Mouse (Mus musculus) C2C12 (cell line): ENCODE results near the gene Tmprss6. TPM values are rescaled to one million over a fixed set of nuclear protein-coding genes. Genes with fewer than 3 reads are reported as not detected.

ENCODE experiments used
- H3K27me3 ChIP-seq: one replicate; pipeline ENCODE4 v1.6.1; 2011; ENCODE audit not compliant: control insufficient read depth, insufficient read depth, insufficient read length
- H3K36me3 ChIP-seq: one replicate; pipeline ENCODE4 v1.6.1; 2011; ENCODE audit not compliant: control insufficient read depth, insufficient read depth
- H3K4me3 ChIP-seq: one replicate; pipeline ENCODE4 v1.5.1; 2011; ENCODE audit warnings: mild to moderate bottlenecking, control low read depth; ENCODE audit not compliant: poor library complexity, insufficient read depth, severe bottlenecking
- H3K79me2 ChIP-seq: one replicate; pipeline ENCODE4 v1.6.1; 2011; ENCODE audit not compliant: control insufficient read depth, insufficient read depth
- H3K79me3 ChIP-seq: one replicate; pipeline ENCODE4 v1.6.1; 2011; ENCODE audit warnings: low read depth, control low read depth
- H3ac ChIP-seq: one replicate; pipeline ENCODE3; 2011; ENCODE audit warnings: low read depth; ENCODE audit not compliant: control insufficient read depth, insufficient read length
- CEBPB ChIP-seq: IDR thresholded peaks from one replicate; pipeline ENCODE4 v1.6.1; 2011; ENCODE audit warnings: low read depth, mild to moderate bottlenecking, control low read depth, moderate library complexity
- CTCF ChIP-seq: IDR thresholded peaks from one replicate; pipeline ENCODE4 v1.5.1; 2011; ENCODE audit not compliant: control insufficient read depth, insufficient read depth, insufficient read length
- FOSL1 ChIP-seq: IDR thresholded peaks from one replicate; pipeline ENCODE4 v1.8.0; 2011; ENCODE audit warnings: mild to moderate bottlenecking, low read length; ENCODE audit not compliant: poor library complexity, insufficient read depth, severe bottlenecking
- MAX ChIP-seq: IDR thresholded peaks from one replicate; pipeline ENCODE4 v1.6.1; 2011; ENCODE audit warnings: mild to moderate bottlenecking, control low read depth
- MYOD1 ChIP-seq: IDR thresholded peaks from one replicate; pipeline ENCODE4 v1.6.1; 2011; ENCODE audit warnings: low read depth; ENCODE audit not compliant: control insufficient read depth, insufficient read length
- MYOG ChIP-seq: IDR thresholded peaks from one replicate; pipeline ENCODE4 v1.6.1; 2011; ENCODE audit not compliant: control insufficient read depth, insufficient read length; ENCODE audit errors: extremely low read depth
- USF1 ChIP-seq: IDR thresholded peaks from one replicate; pipeline ENCODE4 v1.6.1; 2011; ENCODE audit warnings: low read depth, mild to moderate bottlenecking, control low read depth, moderate library complexity
- polyA plus RNA-seq: library from polyadenylated mRNA; unstranded; fragments of >200 nt; fragmentation: generic; extraction: Trizol; gene quantifications from one replicate; pipeline ENCODE4 v1.2.1, GENCODE M21; 2012; ENCODE audit warnings: missing spikeins

Tmprss6 gene
- polyA plus RNA-seq, 1 experiment: 0.06 TPM

DNA sequence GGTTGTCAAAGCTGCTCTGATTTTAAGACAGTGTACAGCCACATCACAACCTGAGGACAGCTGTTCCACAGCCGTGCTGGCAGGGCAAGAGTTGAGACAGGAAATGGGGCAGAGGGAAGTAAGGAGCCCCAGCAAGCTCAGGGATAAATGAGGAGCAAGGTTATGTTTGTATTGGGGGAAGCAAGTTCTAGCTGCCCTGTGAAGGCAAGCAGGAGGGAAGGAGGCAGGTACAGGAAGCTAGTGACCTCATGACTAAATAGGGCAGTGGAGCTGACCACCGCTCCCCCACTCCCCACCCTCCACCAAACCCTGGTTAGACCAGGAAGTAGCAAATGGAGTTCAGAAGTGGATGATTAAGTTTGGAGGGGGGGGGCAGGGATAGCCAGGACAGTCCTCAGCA is 12.6 kb upstream of the Tmprss6 start:
- TF ChIP-seq CEBPB (no peak), USF1 (no peak), MYOG (no peak), CTCF (no peak), MYOD1 (no peak), FOSL1 (no peak), MAX (no peak)

DNA sequence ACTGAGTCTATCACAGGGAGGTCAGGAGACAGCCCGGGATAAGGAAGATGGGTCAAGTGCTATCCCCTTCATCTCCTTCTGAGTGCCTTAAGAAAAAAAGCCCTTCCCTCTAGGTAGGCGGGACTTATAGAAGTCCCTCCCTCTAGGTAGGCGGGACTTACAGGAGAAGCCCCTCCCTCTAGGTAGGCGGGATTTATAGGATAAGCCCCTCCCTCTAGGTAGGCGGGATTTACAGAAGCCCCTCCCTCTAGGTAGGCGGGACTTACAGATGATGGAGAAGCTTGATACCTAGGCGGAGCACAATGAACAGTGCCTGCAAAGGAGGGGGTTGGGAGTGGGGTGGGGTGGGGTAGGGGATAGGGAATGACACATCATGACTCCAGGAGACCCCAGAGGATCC is 11.7 kb upstream of the Tmprss6 start:
- TF ChIP-seq MYOG (no peak), USF1 (no peak)
- Histone ChIP-seq H3K27me3 (peaks cover 24% of the 10 kb centered on the region), H3ac (no peak overlapping the region), H3K36me3 (no peaks in the 10 kb centered on the region), H3K4me3 (no peak overlapping the region), H3K79me3 (no peaks in the 10 kb centered on the region), H3K79me2 (no peaks in the 10 kb centered on the region)

More for the DNA sequence above, 12.6 kb upstream of the Tmprss6 start:
- Histone ChIP-seq H3K27me3 (peaks cover 25% of the 10 kb centered on the region), H3K4me3 (no peak overlapping the region), H3K79me3 (no peaks in the 10 kb centered on the region), H3K79me2 (no peaks in the 10 kb centered on the region), H3ac (no peak overlapping the region), H3K36me3 (no peaks in the 10 kb centered on the region)

DNA sequence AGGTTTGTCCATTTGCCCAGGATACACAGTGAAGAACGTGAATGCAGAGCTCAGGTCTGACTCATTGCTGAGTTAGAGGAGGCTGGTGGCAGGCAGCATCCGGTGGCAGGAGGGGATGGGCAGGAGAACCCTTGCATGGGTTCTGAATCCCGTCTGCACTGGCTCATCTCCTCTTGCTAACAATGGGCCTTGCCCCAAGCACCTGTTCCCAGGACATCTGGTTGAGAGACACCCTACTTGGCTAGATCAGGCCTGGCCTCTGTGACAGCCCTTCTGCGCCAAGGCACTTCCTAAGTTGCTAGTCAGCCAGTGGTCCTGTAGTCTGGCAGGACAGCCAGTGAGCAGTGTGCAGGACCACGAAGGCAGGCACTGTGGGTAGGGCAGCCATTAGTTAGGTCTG is 11.0 kb upstream of the Tmprss6 start:
- TF ChIP-seq MYOD1: peak; percentile 93
- no peak for TF ChIP-seq MAX
- peaks cover 23% of the 10 kb centered on the region for H3K27me3 ChIP-seq
- H3K79me2 ChIP-seq: no peaks in the 10 kb centered on the region
- H3K4me3 ChIP-seq: no peak overlapping the region
- H3ac ChIP-seq: peak overlapping the region; percentile 4
- H3K79me3 ChIP-seq: no peaks in the 10 kb centered on the region
- no peaks in the 10 kb centered on the region for H3K36me3 ChIP-seq

DNA sequence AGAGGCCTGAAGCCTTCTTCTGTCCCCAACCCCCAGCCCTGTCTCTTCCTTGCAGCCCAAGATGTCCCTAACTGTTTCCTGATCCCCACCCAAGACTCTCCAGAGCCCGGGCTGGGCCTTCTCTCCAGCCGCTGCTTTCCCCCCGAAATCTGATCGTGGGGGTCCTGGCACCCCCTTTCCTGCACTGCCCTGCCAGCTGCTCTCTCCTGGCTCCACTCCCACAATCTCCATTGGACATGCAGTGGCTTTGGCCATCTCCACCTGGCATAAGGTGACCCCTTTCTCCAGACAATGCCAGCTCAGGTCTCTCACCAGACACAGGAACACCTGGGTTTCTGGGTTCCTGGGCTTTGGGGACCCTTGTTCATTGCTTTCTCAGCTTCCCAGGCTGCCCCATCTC is 9.6 kb upstream of the Tmprss6 start:
- H3ac ChIP-seq: no peak overlapping the region
- H3K36me3 ChIP-seq: no peaks in the 10 kb centered on the region
- no peak overlapping the region for H3K4me3 ChIP-seq
- no peaks in the 10 kb centered on the region for H3K79me2 ChIP-seq
- H3K79me3 ChIP-seq: no peaks in the 10 kb centered on the region
- TF ChIP-seq MAX (no peak), MYOG (no peak), FOSL1 (no peak), USF1 (no peak), CEBPB (no peak), CTCF (no peak), MYOD1 (no peak)
- H3K27me3 ChIP-seq: peaks cover 27% of the 10 kb centered on the region

DNA sequence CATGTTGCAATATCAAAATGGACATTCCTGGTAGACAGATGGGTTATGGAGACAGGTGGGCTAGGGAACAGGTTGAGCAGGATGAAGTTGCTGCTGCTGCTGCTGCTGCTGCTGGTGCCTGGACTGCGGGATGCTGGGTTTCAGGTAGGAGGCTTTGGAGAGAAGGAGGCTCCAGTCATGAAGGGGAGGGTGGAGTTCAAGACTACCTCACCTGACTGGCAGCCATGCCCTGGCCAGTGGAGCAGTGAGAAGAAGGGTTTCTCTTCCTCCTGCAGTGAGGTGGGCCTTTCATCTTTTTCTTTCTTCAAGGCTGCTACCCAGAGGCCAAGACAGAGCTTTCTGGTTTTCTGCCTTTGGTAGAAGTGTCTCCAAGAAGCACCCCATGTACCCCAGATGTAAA is 8.4 kb upstream of the Tmprss6 start:
- Histone ChIP-seq H3K79me2 (no peaks in the 10 kb centered on the region), H3K27me3 (peaks cover 27% of the 10 kb centered on the region), H3K4me3 (no peak overlapping the region), H3K79me3 (no peaks in the 10 kb centered on the region), H3K36me3 (no peaks in the 10 kb centered on the region), H3ac (no peak overlapping the region)
- TF ChIP-seq MAX (no peak), CEBPB (no peak), FOSL1 (no peak), CTCF (no peak), MYOG (no peak), USF1 (no peak), MYOD1 (no peak)

DNA sequence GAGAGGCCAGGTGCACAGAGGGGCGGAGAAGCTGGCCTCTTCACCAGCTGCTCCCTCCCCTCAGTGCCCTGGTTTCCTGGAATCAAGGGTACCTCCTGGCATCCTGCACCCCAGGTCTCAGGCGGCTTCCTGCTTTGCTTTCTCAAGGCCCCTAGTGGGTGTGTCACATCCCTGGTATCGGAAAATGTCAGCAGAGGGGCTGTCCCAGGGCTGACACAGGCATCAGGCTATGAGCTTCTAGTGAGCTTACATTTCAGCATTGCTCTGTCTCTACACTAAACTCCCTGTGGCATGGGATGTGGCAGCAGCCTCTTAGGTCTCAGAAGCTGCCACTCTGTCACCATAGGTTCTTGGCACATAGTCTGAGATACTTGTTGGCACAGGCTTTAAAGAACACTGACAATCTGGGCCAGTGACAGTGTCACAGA is 7.2 kb upstream of the Tmprss6 start:
- H3ac ChIP-seq: no peak overlapping the region
- H3K79me3 ChIP-seq: no peaks in the 10 kb centered on the region
- no peaks in the 10 kb centered on the region for H3K79me2 ChIP-seq
- no peak overlapping the region for H3K4me3 ChIP-seq
- H3K36me3 ChIP-seq: no peaks in the 10 kb centered on the region
- TF ChIP-seq MAX (no peak), CEBPB (no peak), FOSL1 (no peak), CTCF (no peak), USF1 (no peak), MYOD1 (no peak), MYOG (no peak)
- peaks cover 27% of the 10 kb centered on the region for H3K27me3 ChIP-seq

DNA sequence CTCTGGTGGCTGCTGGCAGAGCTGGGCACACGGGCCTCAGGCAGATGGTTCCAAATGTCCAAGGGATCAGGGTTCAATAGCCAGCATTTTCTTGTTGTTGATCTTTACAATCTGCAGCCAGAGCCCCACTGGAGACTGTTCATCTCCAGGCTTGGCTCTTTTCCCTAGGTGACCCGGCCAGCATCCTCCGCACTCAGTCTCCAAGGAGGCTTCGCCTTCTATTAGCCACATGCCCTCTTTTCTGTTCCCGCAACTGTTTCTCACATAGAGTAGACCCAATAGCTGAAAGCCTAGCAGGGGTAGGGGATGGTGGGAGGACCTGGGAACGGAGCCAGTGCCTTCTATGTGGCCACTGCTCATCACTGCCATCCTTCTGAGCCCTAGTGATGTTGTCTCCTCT is 5.0 kb upstream of the Tmprss6 start:
- Histone ChIP-seq H3K4me3 (no peak overlapping the region), H3ac (no peak overlapping the region), H3K79me2 (no peaks in the 10 kb centered on the region), H3K36me3 (no peaks in the 10 kb centered on the region), H3K27me3 (peaks cover 27% of the 10 kb centered on the region), H3K79me3 (no peaks in the 10 kb centered on the region)
- TF ChIP-seq USF1: no peak
- TF ChIP-seq MYOD1: no peak
- no peak for TF ChIP-seq FOSL1
- TF ChIP-seq MAX: no peak
- TF ChIP-seq CEBPB: no peak
